Mouse (Mus musculus) CH12.LX (cell line): ENCODE measurements around the gene Slc9a9. TPM values are rescaled to one million over a fixed set of nuclear protein-coding genes. Genes with fewer than 3 reads are reported as not detected.

Source experiments
- DNase-seq: peaks from one replicate; pipeline ENCODE4 v3.0.0-alpha.2; 2013; ENCODE audit errors: extremely low read depth
- H3K27ac ChIP-seq: 2 replicates; pipeline ENCODE4 v1.5.1; 2012; ENCODE audit warnings: low read depth, mild to moderate bottlenecking, control low read depth, moderate library complexity; ENCODE audit not compliant: insufficient read depth
- H3K27me3 ChIP-seq: replicated peaks from 2 replicates; pipeline ENCODE3; 2012; ENCODE audit warnings: inconsistent platforms
- H3K36me3 ChIP-seq, 2 experiments: replicated peaks in 1 of 2; 2 replicates each; pipeline versions ENCODE3 to v1.6.1; 2012; ENCODE audit warnings: inconsistent platforms in 1 of 2, low read length in 1 of 2, mild to moderate bottlenecking in 1 of 2, mixed read lengths in 1 of 2, moderate library complexity in 1 of 2; ENCODE audit not compliant: control insufficient read depth in 1 of 2, insufficient read depth in 1 of 2
- H3K4me1 ChIP-seq, 2 experiments: 2 replicates each; pipeline ENCODE4 v1.6.1; 2012; ENCODE audit warnings: inconsistent platforms in 1 of 2, moderate library complexity in 1 of 2; ENCODE audit not compliant: insufficient read depth in 2 of 2, control insufficient read depth in 1 of 2
- H3K4me2 ChIP-seq: 2 replicates; pipeline ENCODE4 v1.6.1; 2012; ENCODE audit warnings: low read depth, mild to moderate bottlenecking, control low read depth; ENCODE audit not compliant: poor library complexity, insufficient read depth, severe bottlenecking
- H3K4me3 ChIP-seq, 3 experiments: fragments of 150-350 bp in 1 of 3; sonication (generic) in 1 of 3; replicated peaks in 1 of 3; 2 replicates each; pipeline versions ENCODE3 to v1.5.1; 2011 to 2012; ENCODE audit warnings: low read depth in 2 of 3, low read length in 2 of 3, mild to moderate bottlenecking in 2 of 3, moderate library complexity in 2 of 3, control low read depth in 1 of 3, improper control_type of control experiment in 1 of 3, inconsistent platforms in 1 of 3, mixed read lengths in 1 of 3; ENCODE audit not compliant: poor library complexity in 1 of 3
- H3K79me2 ChIP-seq: replicated peaks from 2 replicates; pipeline ENCODE4 v1.6.1; 2012; ENCODE audit warnings: mild to moderate bottlenecking, moderate library complexity; ENCODE audit not compliant: control insufficient read depth, poor library complexity, insufficient read depth, severe bottlenecking; ENCODE audit errors: extremely low read depth
- H3K9ac ChIP-seq: 2 replicates; pipeline ENCODE4 v1.6.1; 2012; ENCODE audit warnings: low read depth, mild to moderate bottlenecking, control low read depth, moderate library complexity; ENCODE audit not compliant: insufficient read depth
- H3K9me3 ChIP-seq: replicated peaks from 2 replicates; pipeline ENCODE3; 2012; ENCODE audit warnings: low read length, inconsistent platforms, mixed read lengths
- CHD2 ChIP-seq: IDR thresholded peaks from 2 replicates; pipeline ENCODE4 v1.6.1; 2011; ENCODE audit warnings: low read length, improper control_type of control experiment
- E2F4 ChIP-seq: IDR thresholded peaks from 2 replicates; pipeline ENCODE4 v1.6.1; 2011; ENCODE audit warnings: low read depth, low read length, improper control_type of control experiment; ENCODE audit not compliant: insufficient replicate concordance
- HCFC1 ChIP-seq: IDR thresholded peaks from 2 replicates; pipeline ENCODE4 v1.6.1; 2012; ENCODE audit warnings: low read depth, mild to moderate bottlenecking, inconsistent platforms, low read length, improper control_type of control experiment
- IRF4 ChIP-seq: IDR thresholded peaks from 2 replicates; pipeline ENCODE4 v1.6.1; 2014; ENCODE audit warnings: low read depth, mild to moderate bottlenecking, inconsistent platforms, low read length, improper control_type of control experiment
- JUND ChIP-seq: conservative IDR thresholded peaks from 2 replicates; pipeline ENCODE4 v1.6.1; 2011; ENCODE audit warnings: low read depth, low read length, improper control_type of control experiment
- MAZ ChIP-seq: IDR thresholded peaks from 2 replicates; pipeline ENCODE4 v1.6.1; 2012; ENCODE audit warnings: low read depth, mild to moderate bottlenecking, inconsistent platforms, low read length, improper control_type of control experiment, moderate library complexity
- MEF2A ChIP-seq: IDR thresholded peaks from 2 replicates; pipeline ENCODE4 v1.6.1; 2014; ENCODE audit warnings: low read depth, mild to moderate bottlenecking, inconsistent platforms, low read length, improper control_type of control experiment, borderline replicate concordance
- MXI1 ChIP-seq: IDR thresholded peaks from 2 replicates; pipeline ENCODE4 v1.6.1; 2011; ENCODE audit warnings: mild to moderate bottlenecking, low read depth, low read length, improper control_type of control experiment
- NELFE ChIP-seq: IDR thresholded peaks from 2 replicates; pipeline ENCODE4 v1.6.1; 2011; ENCODE audit warnings: low read depth, low read length, improper control_type of control experiment
- NRF1 ChIP-seq: IDR thresholded peaks from 2 replicates; pipeline ENCODE4 v1.6.1; 2014; ENCODE audit warnings: low read depth, mild to moderate bottlenecking, inconsistent platforms, low read length, improper control_type of control experiment, moderate library complexity
- PAX5 ChIP-seq: IDR thresholded peaks from 2 replicates; pipeline ENCODE4 v1.6.1; 2012; ENCODE audit warnings: low read length, inconsistent platforms, mixed read lengths
- POLR2A ChIP-seq: IDR thresholded peaks from 2 replicates; pipeline ENCODE4 v1.6.1; 2011; ENCODE audit warnings: low read depth, mild to moderate bottlenecking, improper control_type of control experiment, low read length
- POLR2AphosphoS2 ChIP-seq: IDR thresholded peaks from 2 replicates; pipeline ENCODE4 v1.6.1; 2011; ENCODE audit warnings: low read depth, low read length, improper control_type of control experiment
- SIN3A ChIP-seq: IDR thresholded peaks from 2 replicates; pipeline ENCODE4 v1.6.1; 2012; ENCODE audit warnings: low read length, improper control_type of control experiment, inconsistent platforms
- SMC3 ChIP-seq: IDR thresholded peaks from 2 replicates; pipeline ENCODE4 v1.6.1; 2011; ENCODE audit warnings: low read depth, low read length, improper control_type of control experiment
- TCF12 ChIP-seq: IDR thresholded peaks from 2 replicates; pipeline ENCODE4 v1.6.1; 2014; ENCODE audit warnings: low read depth, mild to moderate bottlenecking, inconsistent platforms, low read length, improper control_type of control experiment
- USF2 ChIP-seq: conservative IDR thresholded peaks from 2 replicates; pipeline ENCODE4 v1.6.1; 2011; ENCODE audit warnings: low read depth, low read length, improper control_type of control experiment
- ZKSCAN1 ChIP-seq: IDR thresholded peaks from 2 replicates; pipeline ENCODE4 v1.6.1; 2012; ENCODE audit warnings: low read depth, inconsistent platforms, low read length, improper control_type of control experiment, borderline replicate concordance
- ZMIZ1 ChIP-seq: IDR thresholded peaks from 2 replicates; pipeline ENCODE4 v1.6.1; 2012; ENCODE audit warnings: low read depth, mild to moderate bottlenecking, inconsistent platforms, low read length, improper control_type of control experiment
- dilution Hi-C: fragments of 300-500 bp; cut with MboI; formaldehyde crosslinking; loops from 2 replicates; pipeline ENCODE4 v1.14.3; 2020; ENCODE audit warnings: low sequenced_read_pairs; ENCODE audit not compliant: extremely low pct_unique_long_range_greater_than_20kb, extremely low pct_ligation_motif_present
- in situ Hi-C: fragments of 300-500 bp; cut with MboI; formaldehyde crosslinking; loops from 3 replicates; pipeline ENCODE4 v1.14.3; 2019; ENCODE audit warnings: low sequenced_read_pairs, low pct_ligation_motif_present, low pct_unique_long_range_greater_than_20kb, mixed read lengths
- polyA plus RNA-seq: library from polyadenylated mRNA; unstranded; fragments of >175 nt; gene quantifications from 2 replicates; pipeline ENCODE4 v1.2.1, GENCODE M21; 2012; ENCODE audit warnings: low read depth; ENCODE audit not compliant: insufficient read length
- total RNA-seq, 2 experiments: library from RNA; depleted of rRNA; stranded (reverse); fragments of 300-350 nt in 1 of 2; fragments of >200 nt in 1 of 2; gene quantifications; 2 replicates each; pipeline ENCODE4 v1.2.3; 2012 to 2014

The Slc9a9 gene
- total and polyA plus RNA-seq, 3 experiments: not detected

GRCm38 (mm10) chr9:95055843-95056242 lies 386.1 kb downstream of the Slc9a9 start:
- H3K79me2 ChIP-seq: no peaks in the 10 kb centered on the region
- no peaks in the 10 kb centered on the region for H3K27me3 ChIP-seq
- no peak for TF ChIP-seq MAZ
- TF ChIP-seq, all 38 proteins: peak for 0
- no peak for DNase-seq
- Histone ChIP-seq H3K4me1 (no peaks in the 10 kb centered on the region), H3K9me3 (peaks cover 41% of the 10 kb centered on the region), H3K36me3 (no peaks in the 10 kb centered on the region), H3K9ac (no peak overlapping the region), H3K4me3 (no peak overlapping the region), H3K4me2 (no peak overlapping the region), H3K27ac (no peak overlapping the region)
- in situ Hi-C loops (no loop called here), dilution Hi-C loops (no loop called here)

GRCm38 (mm10) chr9:95060702-95061101 lies 391.0 kb downstream of the Slc9a9 start:
- TF ChIP-seq HCFC1: no peak
- TF ChIP-seq E2F4: no peak
- no peak for TF ChIP-seq ZKSCAN1
- TF ChIP-seq SIN3A: no peak
- TF ChIP-seq NELFE: no peak
- no peak for TF ChIP-seq CHD2
- TF ChIP-seq PAX5: no peak
- no peak for TF ChIP-seq MEF2A
- no peak for TF ChIP-seq TCF12
- no peak for TF ChIP-seq JUND
- no peak for TF ChIP-seq NRF1
- TF ChIP-seq ZMIZ1: no peak
- TF ChIP-seq MXI1: no peak
- no peak for TF ChIP-seq POLR2AphosphoS2
- TF ChIP-seq POLR2A: no peak
- no peak for TF ChIP-seq IRF4
- TF ChIP-seq SMC3: no peak
- TF ChIP-seq USF2: no peak
- no peak overlapping the region for H3K27ac ChIP-seq
- no peak overlapping the region for H3K4me3 ChIP-seq
- no peaks in the 10 kb centered on the region for H3K4me1 ChIP-seq
- no peak overlapping the region for H3K4me2 ChIP-seq
- H3K79me2 ChIP-seq: no peaks in the 10 kb centered on the region
- no peak overlapping the region for H3K9ac ChIP-seq
- dilution Hi-C loops (no loop called here), in situ Hi-C loops (no loop called here)
- no peaks in the 10 kb centered on the region for H3K27me3 ChIP-seq
- DNase-seq: no peak
- H3K36me3 ChIP-seq: no peaks in the 10 kb centered on the region
- H3K9me3 ChIP-seq: peaks cover 28% of the 10 kb centered on the region
